Mouse (Mus musculus) v-Abl transformed pro-B cells (cell line): ENCODE measurements around the gene Snx9.

Experiments
- in situ Hi-C, 2 experiments: fragments of 400-800 bp; cut with MboI; formaldehyde crosslinking; loops; one replicate each; pipeline ENCODE4 v1.15.1; 2025; ENCODE audit not compliant: unreplicated experiment in 2 of 2

The Snx9 gene

GRCm38 (mm10) chr17:5805151-5805834, 35.8 kb upstream of the Snx9 start:
- in situ Hi-C loops = no loop called here

GRCm38 (mm10) chr17:5805935-5806334, 35.2 kb upstream of the Snx9 start:
- in situ Hi-C loops = no loop called here

DNA sequence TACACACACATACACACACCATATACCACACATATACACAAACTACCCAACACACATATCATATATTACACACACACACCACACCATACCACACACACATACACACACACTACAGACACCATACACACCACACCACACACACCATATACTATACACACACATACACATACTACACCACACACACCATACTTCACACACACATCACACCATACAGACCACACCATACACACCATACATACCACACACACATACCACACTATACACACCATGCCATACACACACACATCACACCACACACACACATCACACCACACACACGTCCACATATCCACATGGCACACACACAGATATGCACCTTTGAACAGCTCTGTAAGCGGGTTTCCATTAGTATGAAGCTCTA, 34.3 kb upstream of the Snx9 start:
- in situ Hi-C loops = no loop called here

GRCm38 (mm10) chr17:5807847-5808386, 33.2 kb upstream of the Snx9 start:
- in situ Hi-C loops = no loop called here

- in situ Hi-C loops = no loop called here
Measured at GRCm38 (mm10) chr17:5813863-5814640, 27.1 kb upstream of the Snx9 start.

DNA sequence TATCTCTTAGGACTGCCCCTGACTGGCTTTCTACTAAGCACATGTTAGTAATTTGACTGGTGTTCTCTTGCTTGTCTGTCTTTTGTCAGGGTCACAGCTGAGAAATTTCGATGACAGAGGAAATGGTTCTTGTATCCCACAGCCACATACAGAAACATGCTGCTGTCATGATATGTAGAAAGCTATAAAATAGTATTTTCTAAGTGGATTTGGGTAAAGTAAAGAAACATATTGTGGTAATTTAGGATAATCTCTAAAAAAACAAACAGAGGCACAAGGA, 26.5 kb upstream of the Snx9 start:
- in situ Hi-C loops = no loop called here

DNA sequence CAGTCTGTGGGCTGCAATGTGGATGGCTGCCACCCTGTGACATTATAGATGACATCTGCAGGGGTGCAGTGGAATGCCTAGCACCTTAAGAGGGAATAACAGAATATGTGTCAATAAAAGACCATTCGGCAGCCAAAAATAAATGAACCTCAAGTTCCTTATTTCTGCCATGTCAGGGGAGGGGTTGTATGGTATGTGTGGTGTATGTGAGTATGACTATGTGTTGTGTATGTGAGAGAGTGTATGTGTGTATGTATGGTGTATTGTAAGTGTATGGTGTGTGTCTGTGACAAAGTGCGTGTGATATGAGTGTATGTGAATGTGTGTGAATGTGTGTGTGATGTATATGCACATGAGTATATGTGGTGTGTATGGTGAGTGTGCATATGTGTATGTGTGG, 23.3 kb upstream of the Snx9 start:
- in situ Hi-C loops = no loop called here

GRCm38 (mm10) chr17:5819105-5819504, 22.0 kb upstream of the Snx9 start:
- in situ Hi-C loops = no loop called here

DNA sequence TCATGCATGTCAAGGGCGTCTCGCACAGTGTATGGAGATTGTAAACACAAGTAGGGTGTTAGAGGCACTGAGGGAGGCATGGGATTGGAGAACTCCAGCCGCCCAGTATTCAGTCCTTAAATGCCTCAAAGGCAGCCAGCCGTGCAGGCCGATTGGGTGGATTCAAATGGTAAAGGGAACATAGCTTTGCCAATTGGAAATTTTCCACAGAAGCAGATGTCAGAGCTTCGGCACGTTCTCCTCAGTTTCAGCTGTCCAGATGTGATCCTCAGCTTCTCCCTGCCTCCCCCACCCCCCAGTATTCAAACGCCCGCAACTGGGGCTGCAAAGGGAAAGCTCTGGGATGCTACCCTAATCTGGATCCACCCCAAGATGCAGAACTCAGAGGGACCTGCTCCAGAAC, 21.3 kb upstream of the Snx9 start:
- in situ Hi-C loops = no loop called here

- in situ Hi-C loops = no loop called here
Measured at GRCm38 (mm10) chr17:5822541-5822940, 18.6 kb upstream of the Snx9 start.

GRCm38 (mm10) chr17:5823032-5823431, 18.1 kb upstream of the Snx9 start:
- in situ Hi-C loops = no loop called here

DNA sequence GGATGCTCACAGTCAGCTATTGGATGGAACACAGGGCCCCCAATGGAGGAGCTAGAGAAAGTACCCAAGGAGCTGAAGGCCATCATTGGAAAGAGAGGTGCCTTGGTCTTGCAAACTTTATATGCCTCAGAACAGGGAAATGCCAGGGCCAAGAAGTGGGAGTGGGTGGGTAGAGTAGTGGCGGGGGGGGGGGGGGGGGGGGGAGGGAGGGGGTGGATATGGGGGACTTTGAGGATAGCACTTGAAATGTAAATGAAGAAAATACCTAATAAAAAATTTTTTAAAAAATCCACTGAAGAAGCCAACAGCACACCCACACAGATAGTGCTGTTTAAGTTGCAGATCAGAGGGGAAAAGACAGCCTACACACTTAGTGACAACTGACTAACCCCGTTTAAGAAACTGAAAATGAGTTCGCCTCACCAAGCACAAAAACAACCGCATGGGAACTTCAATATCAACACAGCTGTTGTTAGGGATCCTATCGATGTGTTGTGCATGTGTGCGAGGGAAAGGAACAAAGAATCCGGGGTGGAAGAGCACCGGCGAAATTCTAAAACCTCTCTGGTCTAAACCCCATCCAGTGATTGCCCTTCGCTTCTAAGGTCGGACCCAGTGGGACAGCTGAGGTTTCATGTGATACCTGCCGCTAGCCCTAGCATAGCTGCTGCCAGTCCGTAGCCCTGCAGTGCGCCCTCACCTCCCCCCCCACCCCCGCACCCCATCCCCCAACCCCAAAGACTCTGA, 13.1 kb upstream of the Snx9 start:
- in situ Hi-C loops = no loop called here

DNA sequence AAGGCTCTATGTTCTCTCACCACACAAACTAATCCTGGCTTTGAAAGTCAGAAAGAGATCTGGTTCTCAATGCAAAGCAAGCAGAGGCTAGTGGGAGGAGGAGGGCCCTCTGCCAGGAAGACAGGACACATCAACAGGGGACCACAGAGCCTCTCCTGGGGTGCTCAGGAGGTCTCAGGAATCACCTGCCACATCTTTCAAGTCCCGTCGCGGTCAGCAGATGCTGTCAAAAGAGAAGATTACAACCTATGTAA, 12.6 kb upstream of the Snx9 start:
- in situ Hi-C loops = no loop called here

DNA sequence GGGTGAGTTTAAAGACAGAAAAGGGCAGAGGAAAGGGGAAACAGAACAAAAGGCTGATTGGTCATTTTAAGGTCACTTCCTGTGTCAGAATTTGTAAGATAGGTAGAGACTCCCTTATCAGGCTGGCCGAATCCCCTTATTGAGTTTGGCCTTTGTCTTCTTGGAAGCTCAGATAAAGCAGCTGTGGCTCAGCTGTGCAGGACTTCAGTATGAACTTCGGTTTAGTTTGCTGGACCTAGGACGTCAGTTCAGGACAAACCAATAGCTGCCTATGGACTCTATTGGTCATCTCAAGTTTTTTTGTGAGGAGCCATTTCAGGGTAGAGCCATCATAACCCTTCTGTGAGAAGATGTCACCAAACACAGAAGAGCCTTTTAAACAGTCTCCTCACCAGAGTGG, 12.2 kb upstream of the Snx9 start:
- in situ Hi-C loops = no loop called here

DNA sequence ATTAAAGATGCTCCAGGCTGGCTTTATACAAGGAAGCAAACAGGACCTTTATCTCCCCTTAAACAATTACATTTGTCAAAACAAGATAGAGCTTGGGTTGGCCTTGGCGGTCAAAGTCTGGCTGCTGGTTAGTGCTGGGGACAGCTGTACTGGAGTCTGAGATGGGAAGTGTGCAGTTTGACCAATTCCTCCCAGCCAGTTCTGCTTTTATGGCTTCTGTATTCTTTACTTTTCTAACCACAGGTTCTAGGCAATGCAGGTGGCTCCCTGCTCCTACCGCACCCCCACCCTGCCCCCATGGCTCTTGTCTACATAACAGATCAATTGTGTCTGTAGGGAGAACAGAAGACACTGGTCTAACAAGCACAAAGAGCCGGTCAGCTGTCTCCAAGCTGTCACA, 11.2 kb upstream of the Snx9 start:
- in situ Hi-C loops = loop anchor here in 1 of 2 experiments (5.0 kb wide), 1 partner anchor 33 kb away; no protein-coding TSS in a partner anchor

DNA sequence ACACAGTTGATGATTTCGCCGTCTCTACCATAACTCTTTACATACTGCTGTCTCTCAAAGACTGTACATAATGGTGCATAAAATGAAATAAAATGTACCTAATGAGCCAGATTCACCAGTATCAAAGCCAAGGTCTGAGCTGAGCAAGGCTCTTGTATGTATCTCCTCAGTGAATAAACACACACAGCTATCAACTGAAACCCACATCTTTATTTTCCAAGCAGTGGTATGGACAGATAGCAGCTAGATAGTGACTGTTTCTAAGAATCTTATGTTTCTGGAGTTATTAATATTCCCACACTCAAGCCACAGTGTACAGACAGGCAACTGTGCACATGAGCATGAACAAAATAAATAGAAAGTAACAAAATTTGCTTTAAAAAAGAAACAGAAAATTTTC, 10.7 kb upstream of the Snx9 start:
- in situ Hi-C loops = loop anchor here in 1 of 2 experiments (5.0 kb wide), 1 partner anchor 33 kb away; no protein-coding TSS in a partner anchor

GRCm38 (mm10) chr17:5830832-5831231, 10.3 kb upstream of the Snx9 start:
- in situ Hi-C loops = loop anchor here in 1 of 2 experiments (5.0 kb wide), 1 partner anchor 34 kb away; no protein-coding TSS in a partner anchor

DNA sequence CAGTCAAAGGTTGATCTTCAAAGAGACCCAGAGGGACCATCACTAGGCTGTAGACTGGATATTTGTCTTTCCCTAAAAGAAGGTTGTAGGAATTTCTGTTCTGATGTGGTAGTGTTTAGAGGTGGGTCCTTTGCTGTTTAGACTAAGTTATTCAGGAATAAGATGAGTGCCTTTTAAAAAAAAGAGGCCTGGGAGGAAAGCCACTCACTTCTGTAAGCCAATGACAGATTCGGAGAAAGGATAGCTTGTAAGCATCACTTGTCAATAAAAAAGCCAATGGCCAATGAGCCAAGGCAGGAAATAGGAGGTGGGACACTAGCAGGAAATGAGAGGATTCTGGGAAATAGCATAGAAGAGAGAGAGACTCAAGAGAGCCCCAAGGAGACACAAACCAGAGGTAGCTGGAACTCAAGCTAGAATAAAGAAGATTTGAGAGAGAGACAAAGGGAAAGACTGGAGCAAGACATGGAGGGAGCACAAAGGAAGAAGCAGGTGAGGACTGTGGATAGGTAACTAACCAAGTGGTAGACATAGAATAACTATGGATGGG, 9.8 kb upstream of the Snx9 start:
- in situ Hi-C loops = loop anchor here in 1 of 2 experiments (5.0 kb wide), 1 partner anchor 34 kb away; no protein-coding TSS in a partner anchor

DNA sequence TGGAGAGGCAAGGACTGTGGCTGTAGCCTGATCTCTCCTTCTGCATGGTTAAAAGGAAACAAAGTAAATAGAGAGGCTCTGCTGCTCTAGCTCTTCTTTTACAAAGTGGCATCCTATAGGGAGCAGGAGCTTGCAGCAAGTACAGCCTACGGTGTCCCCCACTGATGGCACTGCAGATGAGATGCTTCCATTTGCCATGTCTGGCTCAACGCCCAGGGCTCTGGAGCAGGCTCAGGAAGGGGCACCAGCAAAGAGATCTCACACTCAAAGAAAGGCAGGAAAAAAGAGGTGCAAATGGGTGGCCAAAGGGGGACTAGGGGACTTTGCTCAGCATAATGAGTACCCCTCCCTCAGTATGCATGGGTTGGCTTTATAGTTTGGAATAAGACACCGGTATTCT, 7.0 kb upstream of the Snx9 start:
- in situ Hi-C loops = loop anchor here in 1 of 2 experiments (5.0 kb wide), 1 partner anchor 37 kb away; no protein-coding TSS in a partner anchor

GRCm38 (mm10) chr17:5834798-5835328, 6.3 kb upstream of the Snx9 start:
- in situ Hi-C loops = loop anchor here in 1 of 2 experiments (5.0 kb wide), 2 partner anchors 38 to 52 kb away; no protein-coding TSS in a partner anchor
